Mouse (Mus musculus) cerebellum, adult 9-10 months (tissue): ENCODE results near the gene Gpd1.
"Not testable (repeated sequence)": the region's sequence is repeated elsewhere in the genome, so short reads cannot be mapped to it uniquely, and the experiment has no call there.

Experiments
- DNase-seq: peaks from one replicate; pipeline ENCODE4 v3.0.0; 2022

Gpd1 gene

DNA sequence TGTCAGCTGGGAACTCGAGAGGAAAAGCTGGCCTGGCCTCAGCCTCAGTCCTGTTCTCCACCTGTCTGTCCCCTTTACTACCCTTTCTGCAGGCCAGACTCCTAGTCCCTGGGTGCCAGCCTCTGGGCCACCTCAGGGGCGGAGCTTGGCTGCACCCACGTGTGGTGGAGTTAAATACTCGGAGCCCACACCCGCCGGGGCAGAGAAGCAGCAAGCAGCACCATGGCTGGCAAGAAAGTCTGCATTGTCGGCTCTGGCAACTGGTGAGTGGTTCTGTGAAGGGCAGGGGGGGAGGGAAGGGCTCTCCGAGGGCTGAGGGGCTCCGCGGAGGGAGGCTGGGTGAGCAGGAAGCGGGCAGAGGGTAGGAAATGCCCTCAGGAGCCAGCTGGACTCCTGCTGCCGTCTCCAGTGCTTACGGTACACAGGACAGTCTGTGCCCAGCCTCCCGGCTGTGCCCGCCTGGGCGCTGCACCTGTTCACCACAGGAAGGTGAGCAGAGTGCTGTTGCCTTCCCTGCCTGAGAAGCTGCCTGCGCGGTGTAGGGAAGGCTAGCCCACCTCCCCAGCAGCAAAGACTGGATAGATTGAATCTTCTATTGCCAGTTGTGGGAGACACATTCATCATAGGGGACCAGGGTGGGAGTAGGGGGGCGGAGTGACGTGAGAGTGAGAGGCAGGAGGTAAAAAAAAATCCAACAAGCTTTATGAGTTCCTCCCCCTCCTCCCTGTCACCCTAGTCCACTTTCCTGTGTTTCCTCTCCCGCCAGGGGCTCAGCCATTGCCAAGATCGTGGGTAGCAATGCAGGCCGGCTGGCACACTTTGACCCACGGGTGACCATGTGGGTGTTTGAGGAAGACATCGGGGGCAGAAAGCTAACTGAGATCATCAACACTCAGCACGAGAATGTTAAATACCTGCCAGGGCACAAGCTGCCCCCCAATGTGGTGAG is at the start of gene Gpd1:
Gene Gpd1, plus strand, starts transcription at position 130 of the 949 bp plus-strand sequence.
- peak; percentile 90 for DNase-seq

DNA sequence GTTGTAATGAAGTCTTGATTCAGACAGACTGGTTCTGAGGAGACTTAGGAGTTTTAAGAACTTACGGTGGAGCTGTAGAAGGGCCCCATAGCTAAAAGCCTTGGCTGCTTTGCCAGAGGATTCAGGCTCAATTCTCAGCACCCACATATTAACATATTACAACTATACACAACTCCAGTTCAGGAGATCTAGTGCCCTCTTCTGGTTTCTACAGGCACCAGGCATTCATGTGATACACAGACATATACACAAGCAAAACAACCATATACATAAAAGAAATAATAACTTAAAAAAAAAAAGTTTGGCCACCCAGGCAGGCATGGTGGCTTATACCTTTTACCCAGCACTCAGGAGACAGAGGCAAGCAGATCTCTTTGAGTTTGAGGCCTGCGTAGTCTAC is 49.8 kb upstream of the Gpd1 start:
- no peak for DNase-seq

DNA sequence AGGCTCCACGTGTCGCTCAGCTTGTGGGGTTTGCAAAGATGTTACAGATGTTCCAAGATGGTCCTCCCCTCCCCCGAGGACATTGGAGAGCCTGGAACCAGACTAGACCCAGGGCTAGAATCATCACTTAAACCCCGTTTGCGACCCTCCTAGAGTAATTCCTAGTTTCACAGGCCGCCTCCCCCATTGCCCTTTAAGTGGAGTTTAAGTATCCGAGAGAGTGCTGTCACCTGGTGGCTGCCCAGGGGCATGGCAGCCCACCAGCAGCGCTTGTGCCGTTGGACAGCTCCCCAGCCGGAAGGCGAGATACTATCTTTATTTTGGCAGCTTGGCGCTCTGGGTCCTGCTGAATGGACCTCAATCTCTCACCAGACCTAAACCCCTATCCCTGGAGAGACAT is 48.4 kb upstream of the Gpd1 start:
- DNase-seq: peak; percentile 90

DNA sequence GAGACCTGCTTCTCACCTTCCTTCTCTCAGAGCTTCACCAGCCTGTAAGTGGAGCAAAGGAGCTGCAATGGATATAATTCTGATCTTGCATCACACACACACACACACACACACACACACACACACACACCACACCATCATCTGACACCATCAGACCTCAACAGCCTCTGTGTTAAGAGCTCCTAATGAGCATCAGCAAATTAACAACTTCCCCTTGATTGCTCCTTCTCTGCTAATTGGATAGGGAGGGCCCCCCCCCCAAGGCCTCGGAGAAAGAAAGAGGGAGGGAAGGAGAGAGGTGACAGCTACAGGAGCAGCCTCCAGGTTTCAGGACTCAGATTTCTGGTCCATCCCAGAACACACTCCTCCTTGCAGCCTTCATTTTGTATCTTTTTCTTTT is 47.9 kb upstream of the Gpd1 start:
- DNase-seq: no peak

DNA sequence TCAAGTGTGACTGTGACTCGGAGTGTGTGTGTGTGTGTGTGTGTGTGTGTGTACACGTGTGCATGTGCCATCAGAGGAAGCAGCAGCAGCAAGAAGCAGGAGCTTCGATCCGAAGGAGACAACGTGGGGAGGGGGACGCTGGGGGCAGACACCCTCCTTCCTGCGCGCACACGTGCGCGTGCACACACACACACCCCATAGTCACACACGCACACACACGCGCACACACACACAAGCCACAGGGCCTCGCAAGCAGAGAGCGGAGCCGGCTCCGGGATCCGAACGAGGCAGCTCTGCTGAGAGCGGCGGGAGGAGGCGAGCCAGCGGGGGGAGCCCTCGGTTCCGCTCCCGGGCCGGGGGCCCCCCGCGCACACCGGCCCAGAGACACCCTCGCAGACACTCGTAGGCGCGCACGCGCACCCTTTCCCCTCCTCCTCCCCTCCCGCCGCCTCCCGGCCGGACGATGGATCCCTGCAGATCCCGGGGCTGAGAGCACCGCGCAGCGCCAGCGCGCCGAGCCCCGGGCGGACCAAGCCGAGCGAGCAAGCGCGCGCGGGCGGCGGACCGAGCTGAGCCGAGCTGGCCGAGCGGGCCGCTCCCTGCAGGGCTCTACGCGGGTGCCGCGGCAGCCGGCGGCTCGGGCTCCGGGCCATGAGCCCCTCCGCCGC is 47.0 kb upstream of the Gpd1 start, which contains the start of gene Asic1:
Gene Asic1, plus strand, starts transcription at position 215 of the 668 bp plus-strand sequence.
- DNase-seq: peak; percentile 86

DNA sequence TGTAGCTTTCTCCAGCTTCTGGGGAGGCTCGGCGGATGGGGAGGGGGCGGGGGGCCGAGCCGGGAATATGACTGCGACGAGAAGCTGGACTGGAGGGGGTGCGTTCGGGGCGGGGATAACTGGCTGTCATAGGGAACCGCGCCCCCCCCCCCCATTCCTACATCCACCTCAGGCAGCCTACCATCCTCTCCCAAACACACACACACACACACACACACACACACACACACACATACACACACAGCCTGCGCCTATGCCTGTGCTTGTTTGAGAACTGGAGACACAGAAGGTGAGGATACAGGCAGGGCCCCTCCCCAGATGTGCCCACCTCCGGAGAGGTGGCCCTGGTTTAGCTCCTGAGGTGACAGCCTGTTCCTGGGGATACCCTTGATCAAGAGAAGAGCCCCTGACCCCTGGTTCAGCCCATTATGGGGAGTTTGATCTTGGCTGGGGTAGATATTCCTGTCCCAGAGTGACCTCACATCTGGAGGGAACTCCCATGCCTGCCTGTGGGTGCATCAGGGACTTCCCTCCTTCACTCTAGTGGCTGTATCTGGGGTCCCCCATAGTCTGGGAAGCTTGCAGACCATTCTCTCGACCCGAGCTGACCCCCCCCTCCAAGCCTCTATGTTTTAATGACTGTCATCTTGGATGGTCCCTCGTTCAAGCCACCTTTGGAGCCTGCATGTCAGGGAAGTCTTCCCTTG is 46.2 kb upstream of the Gpd1 start:
- no peak for DNase-seq

DNA sequence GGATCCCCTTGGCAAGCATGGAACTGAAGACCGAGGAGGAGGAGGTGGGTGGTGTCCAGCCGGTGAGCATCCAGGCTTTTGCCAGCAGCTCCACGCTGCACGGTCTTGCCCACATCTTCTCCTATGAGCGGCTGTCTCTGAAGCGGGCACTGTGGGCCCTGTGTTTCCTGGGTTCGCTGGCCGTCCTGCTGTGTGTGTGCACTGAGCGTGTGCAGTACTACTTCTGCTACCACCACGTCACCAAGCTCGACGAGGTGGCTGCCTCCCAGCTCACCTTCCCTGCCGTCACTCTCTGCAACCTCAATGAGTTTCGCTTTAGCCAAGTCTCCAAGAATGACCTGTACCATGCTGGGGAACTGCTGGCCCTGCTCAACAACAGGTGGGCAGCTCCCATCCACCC is 45.5 kb upstream of the Gpd1 start:
- no peak for DNase-seq

DNA sequence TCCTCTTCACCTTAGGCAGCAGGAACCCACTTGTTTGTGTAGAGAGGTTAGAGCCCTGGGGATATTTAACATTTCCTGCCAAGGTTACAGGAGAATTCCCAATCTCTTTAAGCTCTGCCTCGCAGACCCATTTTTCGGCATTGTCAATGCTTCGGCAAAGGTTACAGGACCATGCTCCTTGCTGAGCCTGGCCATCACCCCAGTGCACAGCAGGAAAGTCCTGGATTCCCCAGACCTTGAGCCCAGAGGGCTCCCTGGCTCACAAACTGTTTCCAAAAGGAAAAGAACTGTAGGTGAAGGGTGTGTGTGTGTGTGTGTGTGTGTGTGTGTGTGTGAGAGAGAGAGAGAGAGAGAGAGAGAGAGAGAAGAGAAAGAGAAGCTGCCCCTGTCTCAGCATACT is 42.4 kb upstream of the Gpd1 start:
- peak; percentile 57 for DNase-seq

DNA sequence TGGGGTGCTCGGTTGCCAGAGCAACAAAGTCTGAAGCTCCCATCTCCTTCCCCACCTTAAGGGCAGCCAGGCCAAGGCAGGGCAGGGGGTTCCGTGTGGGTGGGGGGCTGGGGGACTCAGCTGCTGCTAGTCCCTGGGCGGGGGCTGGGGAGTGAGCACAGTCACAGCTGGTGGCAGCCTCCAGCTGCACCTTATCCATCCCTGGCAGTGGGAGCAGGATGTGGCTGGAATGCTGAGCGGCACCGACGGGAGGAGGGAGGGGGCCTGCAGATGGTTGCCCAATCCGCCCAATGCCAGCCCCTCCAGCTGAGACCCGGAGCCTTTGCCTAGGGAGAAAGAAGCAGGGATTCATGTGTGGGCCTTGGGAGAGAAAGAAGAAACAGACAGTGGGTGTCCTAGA is 40.2 kb upstream of the Gpd1 start:
- DNase-seq: peak; percentile 44

DNA sequence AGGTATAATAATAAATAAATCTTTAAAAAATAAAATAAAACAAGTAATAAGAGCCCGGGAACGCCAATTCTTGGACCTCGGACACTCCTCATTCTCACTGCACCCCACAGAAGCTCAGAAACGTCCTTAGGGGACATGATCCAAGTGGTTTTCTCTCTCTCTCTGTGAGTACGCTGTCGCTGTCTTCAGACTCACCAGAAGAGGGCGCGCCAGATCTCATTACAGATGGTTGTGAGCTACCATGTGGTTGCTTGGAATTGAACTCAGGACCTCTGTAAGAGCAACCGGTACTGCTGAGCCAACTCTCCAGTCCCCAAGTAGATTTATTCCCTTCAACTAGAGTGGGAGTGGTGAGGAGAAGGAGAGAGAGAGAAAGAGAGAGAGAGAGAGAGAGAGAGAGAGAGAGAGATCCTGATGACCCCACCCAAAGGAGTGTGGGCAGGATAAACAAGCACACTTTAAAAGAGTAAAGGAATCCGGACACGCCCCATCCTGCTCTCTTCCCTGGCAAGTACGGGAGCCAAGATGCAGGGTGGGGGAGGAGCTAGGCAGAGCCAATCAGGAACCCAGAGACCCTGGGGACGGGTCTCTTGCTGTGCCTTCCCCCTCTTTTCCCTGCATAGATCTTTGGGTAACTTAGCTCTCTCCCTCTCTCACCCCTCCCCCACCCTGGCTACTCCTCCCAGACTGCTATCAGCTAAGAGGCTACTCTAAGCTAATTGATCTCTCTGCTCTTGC is 39.1 kb upstream of the Gpd1 start:
- peak; percentile 55 for DNase-seq

DNA sequence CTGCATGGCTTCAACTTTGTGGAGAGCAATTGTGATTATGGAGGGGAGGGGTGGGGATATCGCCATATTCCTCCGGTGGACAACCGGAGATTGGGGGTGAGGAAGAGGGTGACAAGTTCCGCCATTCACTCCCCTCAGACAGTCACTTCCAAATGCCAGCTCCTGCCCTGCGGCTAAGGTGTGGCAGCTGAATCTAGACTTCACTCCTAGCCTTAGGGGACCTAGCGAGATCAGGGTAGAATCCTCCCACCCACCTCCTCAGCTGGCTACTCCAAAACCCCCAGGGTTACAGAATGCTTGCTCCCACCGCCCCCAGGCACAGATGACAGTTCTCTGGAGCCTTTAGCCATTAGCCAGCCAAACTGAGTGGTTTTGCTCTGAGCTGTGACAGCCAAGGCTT is 38.3 kb upstream of the Gpd1 start:
- no peak for DNase-seq

DNA sequence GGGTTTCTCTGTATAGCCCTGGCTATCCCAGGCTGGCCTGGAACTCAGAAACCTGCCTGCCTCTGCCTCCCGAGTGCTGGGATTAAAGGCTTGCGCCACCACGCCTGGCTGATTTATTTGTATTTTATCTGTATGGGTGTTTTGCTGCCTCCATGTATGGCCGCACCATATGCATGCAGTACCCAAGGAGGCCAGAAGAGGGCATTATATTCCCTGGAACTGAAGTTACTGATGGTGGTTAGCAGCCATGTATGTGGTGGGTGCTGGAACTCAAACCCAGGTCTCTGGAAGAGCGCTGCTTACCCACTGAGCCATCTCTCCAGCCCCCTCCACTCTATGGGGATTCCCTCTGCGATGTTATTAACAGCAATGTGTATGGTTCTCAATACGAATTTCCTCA is 34.4 kb upstream of the Gpd1 start:
- no peak for DNase-seq

DNA sequence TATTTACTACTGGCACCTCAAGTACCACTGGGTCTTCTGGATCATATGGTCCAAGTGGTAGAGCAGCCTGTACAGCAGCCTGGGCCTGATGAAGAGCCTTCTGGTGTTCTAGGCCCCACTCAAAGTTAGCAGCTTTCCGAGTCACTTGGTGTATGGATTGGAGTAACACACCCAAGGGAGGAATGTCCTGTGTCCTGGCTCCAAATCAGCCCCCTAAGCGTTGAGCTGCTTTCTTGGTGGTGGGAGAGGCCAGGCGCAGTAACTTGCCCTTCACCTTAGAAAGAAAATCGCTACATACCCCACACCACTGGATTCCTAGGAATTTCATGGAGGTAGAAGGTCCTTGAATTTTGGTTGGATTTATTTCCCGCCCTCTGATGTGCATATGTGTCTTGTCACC is 33.2 kb upstream of the Gpd1 start:
- DNase-seq: no peak

DNA sequence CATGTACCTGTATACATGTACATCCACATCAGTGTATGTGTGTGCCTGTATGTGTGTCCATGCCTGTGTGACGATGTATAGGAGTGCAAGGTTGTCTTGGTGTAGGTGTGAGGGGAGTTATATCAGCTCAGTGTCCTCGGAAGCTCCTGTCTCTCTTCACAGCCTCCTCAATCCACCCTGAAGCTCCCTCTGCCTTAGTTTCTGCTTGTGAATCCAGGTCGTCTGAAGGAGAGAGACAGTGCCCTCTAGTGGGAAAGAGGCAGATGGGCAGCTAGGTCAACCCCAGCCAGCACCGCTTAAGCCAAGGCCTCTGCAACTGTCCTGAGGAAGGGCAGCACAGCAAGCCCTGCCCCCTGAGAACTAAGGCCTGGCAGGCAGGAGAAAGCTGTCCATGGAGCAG is 28.6 kb upstream of the Gpd1 start:
- DNase-seq: peak; percentile 89

DNA sequence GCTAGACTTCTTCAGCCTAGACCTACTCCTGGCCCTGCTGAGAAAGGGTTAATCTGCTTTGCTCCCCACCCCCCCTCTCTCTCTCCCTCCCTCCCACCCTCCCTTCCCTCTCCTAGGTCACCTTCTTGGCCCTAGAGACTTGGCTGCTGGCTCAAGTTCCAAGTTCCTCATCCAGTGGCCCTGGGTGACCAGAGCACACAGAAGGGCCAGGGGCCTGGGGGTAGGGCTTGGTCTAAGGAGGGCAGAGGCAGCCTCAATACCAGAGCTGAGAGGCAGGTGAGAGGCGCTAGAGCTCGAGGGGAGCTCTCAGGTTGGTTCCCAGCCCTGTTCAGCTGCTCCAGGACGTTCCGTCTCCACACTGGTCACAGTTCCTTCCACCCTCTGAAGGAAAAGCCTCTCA is 26.4 kb upstream of the Gpd1 start:
- no peak for DNase-seq

DNA sequence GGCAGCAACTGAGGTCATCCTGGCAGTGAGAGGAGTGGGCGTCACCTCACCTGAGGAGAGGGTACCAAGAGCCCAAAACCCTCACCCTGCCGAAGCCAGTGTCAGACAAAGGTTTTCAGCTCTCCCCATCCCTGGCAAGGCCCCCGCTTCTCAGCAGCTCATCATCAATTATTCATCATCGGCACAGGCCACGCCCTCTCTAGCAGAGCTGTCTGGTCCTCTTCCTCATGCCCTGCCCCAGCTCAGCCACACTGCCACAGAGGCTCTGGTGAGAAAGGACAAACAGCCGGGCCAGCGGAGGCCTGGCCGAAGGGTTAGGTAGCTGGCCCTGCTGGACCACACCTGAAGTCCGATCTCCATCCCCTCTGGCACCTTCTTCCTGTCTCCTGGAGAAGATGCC is 25.3 kb upstream of the Gpd1 start:
- no peak for DNase-seq

DNA sequence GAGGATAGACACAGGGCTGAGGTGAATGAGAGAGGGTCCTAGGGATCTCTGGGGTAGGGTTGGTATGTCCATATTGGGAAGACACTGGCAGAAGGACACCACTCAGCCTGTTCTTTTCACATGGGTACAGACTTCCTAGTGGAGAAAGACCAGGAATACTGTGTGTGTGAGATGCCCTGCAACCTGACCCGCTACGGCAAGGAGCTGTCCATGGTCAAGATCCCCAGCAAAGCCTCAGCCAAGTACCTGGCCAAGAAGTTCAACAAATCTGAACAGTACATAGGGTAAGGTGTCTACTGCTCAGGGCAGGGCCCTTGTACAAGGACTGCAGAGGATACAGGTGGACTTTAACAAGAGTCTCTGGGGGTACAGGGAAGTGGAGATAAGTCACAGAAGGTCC is 20.0 kb upstream of the Gpd1 start:
- no peak for DNase-seq

DNA sequence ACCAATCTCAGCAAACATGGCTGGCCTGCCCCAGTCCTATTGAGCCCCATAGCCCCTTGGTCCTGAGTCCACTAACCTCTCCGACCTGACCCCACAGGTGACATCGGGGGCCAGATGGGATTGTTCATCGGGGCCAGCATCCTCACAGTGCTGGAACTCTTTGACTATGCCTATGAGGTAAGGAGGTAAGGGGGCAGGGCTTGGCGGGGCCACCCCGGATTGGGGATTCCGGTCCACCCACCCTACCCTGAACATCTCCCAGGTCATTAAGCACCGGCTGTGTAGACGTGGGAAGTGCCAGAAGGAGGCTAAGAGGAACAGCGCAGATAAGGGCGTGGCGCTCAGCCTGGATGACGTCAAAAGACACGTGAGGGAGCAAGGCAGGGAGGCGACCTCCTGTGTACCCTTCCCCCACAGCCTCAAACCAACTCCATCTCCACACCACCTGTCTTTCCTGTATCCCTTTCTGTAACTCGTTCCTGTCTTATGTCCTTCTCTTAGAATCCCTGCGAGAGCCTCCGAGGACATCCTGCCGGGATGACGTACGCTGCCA is 18.7 kb upstream of the Gpd1 start:
- no peak for DNase-seq

DNA sequence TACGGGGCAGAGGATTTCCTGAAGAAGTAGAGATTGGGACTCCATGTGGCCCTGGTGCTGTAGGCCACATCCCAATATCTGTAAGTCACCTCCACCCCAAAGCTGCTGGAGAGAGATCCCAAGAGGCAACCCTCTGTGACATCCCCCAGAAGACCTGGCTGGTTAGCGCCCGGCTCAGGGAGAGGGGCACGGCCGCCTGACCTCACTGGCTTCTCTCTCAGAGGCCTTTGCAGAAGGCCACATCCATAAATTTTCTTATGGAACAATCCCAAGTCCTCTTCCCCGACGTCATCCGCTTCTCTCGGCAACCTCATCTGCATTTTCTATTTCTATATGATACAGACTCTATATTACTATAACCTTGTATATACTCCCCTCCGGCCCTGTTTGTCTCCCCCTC is 17.6 kb upstream of the Gpd1 start:
- DNase-seq: no peak

DNA sequence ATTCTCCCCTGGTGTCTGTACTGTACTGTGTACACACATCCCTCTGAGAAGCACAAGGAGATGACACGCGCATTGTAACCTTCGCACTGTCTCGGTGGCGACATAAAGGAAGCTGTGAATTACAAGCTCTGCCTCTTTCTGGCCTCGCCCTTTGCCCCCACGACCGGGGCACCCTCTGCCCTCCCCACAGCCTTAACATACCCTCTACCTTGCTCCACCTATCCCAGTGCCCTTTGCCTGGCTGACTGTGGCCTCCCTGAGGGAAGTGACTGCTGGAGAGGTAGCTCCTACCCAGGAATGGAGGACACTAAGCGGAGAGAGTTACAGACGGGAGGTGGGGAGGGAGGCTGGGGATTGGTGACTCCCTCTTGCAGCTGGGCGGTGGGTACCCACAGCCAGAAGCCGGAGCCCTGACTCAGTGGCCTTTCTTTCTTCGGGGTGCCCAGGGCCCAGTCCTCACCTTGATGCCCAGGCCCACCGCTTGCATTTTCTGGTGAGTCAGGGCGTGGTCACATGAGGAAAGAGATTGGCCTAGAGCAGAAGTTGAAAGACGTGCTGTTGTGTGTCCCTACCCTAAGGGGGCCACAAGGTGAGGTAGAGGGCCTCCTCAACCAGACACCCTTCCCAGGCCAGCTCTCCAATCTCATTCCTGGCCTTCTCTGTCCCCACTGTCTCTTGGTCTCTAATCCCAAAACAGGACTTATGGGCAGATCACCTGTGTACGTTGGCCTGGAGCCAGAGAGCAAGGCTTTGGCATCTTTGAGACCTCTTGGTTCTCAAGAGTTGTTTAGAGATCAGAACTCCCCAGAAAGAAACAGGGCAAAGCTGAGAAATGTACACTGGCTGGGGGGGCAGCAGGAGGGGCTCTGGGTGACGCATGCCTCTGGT is 16.9 kb upstream of the Gpd1 start:
- peak; percentile 64 for DNase-seq

DNA sequence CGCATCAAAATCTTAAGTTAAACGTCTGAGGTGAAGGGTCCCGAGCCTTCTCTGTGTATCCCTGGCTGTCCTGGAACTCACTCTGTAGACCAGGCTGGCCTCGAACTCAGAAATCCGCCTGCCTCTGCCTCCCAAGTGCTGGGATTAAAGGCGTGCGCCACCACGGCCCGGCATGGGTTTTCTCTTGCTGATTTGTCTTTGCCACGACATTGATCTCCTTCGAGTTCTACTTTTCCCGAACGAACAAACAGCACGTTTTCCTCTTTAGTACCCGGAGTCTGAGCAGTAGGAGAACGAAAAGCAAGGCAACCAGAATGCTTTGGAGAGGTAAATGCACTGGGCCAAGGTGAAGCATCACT is 15.7 kb upstream of the Gpd1 start:
- not testable (repeated sequence) for DNase-seq
